Mouse (Mus musculus) thymus, adult 2 months (tissue): ENCODE measurements around the gene Cdc25b.

Experiments
- CTCF ChIP-seq: fragments of 200-500 bp; IDR thresholded peaks from 2 replicates; pipeline ENCODE4 v1.5.1; 2012; ENCODE audit warnings: mild to moderate bottlenecking, control low read depth, low read length, moderate library complexity, borderline replicate concordance; ENCODE audit not compliant: control insufficient read depth, poor library complexity, insufficient read depth; ENCODE audit errors: extremely low read depth
- POLR2A ChIP-seq: fragments of 200-500 bp; IDR thresholded peaks from 2 replicates; pipeline ENCODE4 v1.6.1; 2012; ENCODE audit warnings: mild to moderate bottlenecking, low read length, control low read depth, moderate library complexity; ENCODE audit not compliant: control insufficient read depth, poor library complexity, insufficient read depth; ENCODE audit errors: extremely low read depth

DNA sequence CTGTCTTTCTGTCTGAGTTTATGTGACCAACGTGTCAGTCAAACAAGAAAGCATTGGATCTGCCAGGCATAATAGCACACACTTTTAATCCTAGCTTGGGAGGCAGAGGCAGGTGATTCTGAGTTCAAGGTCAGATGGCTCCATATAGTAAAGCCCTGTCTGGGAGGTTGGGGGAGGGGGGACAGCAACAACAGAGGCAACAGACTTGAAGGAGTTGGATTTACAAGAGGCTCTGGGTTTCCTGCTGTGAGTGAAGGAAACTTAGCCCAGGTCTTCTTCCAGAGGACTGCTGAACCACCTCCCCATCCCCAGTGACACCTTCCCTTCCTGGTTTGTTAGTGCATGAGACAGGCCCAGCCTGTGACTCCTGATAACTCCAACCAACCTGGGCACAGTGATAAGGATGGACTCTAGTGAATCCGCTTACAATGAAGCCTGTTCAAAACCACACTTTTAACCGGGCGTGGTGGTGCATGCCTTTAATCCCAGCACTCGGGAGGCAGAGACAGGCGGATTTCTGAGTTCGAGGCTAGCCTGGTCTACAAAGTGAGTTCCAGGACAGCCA, 34.5 kb upstream of the Cdc25b start:
- TF ChIP-seq CTCF: no peak
- no peak for TF ChIP-seq POLR2A
